Mouse (Mus musculus) thymus, postnatal 25 days (tissue): ENCODE results near the gene Tmcc3.
"Not testable (repeated sequence)": the region's sequence is repeated elsewhere in the genome, so short reads cannot be mapped to it uniquely, and the experiment has no call there.

Source experiments
- DNase-seq: peaks from one replicate; pipeline ENCODE4 v3.0.0; 2022

Gene Tmcc3

DNA sequence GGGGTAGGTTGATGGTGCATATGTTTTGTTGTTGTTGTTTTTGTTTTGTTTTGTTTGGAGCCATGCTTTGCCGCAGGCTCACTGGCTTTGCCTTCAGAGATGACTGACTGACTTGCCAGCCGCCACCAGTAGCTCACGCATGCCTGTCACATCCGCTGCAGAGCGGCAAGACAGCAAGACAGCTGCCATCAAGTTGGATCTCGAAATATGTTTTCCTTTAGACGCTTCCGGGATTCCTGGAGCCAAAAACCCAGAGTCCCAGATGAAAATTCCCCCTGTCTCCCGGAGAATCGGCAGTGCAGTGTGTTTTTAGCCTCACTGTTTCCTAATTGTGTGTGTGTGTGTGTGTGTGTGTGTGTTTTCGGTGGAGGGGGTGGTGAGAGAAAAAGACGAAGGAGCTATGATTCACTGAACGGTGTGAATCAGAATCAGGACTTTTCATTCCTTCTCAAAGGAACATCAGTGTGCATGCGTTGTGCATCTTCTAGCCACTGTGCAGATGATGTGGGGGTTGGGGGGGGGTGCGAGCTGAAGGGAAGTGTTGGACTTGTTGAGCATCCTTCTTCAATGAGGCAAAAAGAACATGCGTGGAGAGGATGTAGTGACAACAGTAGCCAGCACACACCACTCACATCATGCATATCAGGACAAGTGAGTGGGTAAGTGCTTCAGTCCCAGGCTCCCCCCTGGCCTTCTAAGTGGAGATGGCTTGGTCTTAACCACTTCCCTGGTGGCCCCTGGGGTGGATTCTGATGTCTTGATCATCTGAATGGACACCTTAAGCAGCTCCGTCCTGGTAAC is 208.8 kb downstream of the Tmcc3 start:
- DNase-seq, result no peak

DNA sequence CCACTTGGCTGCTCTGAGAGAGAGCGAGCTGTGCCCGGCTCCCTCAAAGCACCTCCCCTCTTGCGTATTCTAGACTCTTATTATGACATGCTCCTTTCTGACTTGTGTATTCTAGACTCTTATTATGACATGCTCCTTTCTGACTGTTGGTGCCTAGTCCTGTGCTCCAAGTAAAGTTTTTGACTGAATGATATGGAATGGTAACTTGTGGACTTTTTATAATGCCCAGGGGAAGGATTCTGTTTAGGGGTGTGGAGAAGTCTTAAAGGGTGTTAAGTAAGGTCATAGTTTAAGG is 209.3 kb downstream of the Tmcc3 start:
- no peak for DNase-seq

DNA sequence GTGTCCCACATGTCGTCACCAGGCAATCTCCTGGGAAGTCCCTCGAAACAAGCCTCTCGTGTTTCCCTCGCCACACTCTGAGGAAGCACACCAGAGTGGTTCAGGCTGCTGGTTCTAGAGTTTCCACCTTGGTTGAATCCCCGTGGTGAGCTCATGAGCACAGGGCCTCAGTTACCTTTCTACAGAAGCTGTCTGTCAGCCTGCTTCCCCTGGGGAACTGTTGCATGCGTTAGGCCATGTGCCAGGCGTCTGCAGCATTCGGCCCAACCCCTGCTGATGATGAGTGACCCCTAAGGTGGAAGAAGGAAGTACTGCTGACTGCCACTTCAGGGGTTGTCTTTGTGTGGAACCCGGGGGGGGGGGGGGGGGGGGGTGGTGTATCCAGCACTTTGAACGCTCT is 210.0 kb downstream of the Tmcc3 start:
- DNase-seq, result no peak

DNA sequence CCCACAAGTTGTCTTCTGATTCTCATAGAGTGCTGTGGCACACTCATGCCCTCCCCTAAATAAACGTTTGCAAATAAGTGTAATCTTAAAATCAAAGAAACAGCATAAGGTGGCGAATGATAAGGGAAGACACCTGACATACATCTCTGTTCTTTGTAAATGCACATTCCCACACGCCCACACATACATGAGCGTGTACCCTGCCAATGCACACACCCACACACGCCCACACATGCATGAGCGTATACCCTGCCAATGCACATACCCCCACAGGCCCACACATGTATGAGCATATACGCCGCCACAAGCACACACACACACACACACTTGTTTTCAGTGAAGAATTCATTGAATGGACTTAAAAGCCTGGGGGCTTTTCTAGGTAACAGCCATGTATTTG is 211.5 kb downstream of the Tmcc3 start:
- DNase-seq, result peak; percentile 61

DNA sequence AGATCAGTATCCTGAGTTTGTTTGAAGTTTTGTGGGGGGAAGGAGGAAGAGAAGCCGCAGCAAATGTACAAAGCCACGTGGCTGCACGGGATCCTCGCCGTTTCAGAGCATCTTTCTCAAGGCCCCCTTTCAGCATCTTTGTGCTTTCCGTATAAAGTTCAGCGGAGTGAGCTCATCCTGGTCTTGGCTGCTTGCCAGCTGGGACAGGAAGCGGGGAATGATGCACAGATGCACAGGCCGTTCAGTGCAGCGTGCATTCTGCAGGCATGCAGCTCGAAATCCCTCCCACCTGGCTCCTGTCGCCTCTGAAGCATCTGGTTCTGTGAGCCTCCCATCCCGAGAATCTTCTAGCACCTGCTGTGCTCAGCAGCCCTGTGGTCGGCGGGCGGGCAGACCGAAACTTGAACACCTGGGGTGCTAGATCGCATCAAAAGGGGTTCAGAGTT is 212.0 kb downstream of the Tmcc3 start:
- DNase-seq, result peak; percentile 82

DNA sequence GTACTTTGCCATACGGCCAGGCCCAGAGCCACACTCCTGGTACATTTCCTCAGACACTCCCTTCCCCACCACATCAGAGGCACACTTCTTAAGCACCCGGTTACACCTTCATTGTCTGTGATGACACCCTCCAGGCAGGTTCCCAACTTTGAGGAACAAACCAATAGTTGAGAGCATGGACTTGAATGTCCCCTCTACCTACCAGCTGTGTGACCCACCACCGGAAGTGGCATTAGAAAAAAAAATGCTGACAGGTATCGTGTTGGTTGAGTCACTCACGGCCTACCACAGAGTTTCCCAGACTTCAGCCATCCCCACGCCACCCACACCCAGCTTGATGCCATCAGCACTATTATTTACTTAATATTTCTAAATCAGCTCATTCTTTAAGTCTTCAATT is 213.2 kb downstream of the Tmcc3 start:
- DNase-seq, result peak; percentile 58

DNA sequence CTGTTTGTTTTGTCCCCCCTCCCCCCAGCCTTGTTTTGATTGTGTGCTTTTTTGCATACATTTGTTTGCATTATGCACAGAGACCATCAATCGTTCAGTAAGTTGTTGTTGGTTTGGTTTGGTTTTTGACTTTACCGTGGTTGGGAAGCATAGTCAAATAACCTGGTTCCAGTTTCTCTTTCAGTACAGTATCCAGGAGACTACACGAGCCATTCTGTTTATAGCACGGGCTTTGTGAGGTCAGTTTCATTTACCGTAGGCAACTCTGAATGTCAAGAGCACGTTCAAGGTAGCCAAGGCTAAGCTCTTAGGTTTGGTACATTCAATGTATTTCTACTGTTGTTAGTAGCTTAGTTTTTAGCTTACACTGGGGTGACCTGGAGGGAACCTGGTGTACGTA is 214.0 kb downstream of the Tmcc3 start:
- DNase-seq, result no peak

DNA sequence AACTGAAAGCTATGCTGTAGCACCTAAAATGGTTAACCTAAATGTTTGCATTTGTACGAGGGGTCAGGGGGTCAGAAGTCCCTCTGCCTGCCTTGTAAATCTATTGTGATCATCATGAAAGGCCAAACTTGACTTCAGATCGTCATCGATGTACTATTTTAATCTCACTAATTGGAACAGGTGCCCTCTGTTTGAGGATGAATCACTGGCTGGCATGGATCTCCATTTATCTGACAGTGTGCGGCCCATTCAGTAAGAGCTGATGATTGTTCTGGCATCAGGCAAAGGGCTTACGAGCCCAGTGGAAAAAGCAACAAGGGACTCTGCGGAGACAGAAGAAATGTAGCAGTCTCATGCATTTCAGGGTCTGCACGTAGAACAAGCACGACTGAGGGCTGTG is 215.1 kb downstream of the Tmcc3 start:
- no peak for DNase-seq

DNA sequence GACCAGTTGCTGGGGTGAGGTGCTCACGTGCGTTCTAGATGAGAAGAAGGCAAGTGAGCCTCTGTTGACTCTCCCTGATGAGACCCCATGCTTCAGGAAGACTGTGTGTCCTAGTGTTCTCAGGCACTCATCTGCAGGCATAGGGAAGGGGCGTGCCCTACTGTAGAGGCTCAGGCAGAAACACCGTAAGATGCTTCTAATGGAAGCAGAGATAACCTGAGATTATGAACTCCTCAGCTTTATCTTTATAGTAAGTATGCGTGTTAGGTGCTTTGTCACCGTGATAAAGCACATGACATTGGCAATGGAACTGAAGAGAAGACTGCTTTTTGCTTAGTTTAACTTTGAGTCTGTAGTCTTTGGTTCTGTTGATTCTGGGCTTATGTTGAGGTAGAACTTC is 215.5 kb downstream of the Tmcc3 start:
- no peak for DNase-seq

DNA sequence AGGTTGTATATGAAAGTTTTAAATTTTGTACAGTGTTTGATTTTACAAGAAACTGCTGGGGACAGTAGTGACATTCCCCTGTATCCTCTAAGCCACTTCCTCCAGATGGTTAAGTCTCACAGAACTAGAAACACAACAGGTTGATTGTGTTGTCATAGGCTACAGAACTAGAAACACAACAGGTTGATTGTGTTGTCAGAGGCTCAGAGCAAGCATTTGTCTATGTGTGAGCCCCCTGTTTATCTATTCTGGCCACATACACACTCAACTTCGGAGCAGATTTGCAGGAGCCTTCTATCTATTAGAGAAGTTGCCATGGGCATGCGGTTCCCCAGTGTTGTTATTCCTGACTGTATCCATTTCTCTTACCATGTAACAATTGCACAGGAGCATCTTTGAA is 218.3 kb downstream of the Tmcc3 start:
- DNase-seq, result no peak

DNA sequence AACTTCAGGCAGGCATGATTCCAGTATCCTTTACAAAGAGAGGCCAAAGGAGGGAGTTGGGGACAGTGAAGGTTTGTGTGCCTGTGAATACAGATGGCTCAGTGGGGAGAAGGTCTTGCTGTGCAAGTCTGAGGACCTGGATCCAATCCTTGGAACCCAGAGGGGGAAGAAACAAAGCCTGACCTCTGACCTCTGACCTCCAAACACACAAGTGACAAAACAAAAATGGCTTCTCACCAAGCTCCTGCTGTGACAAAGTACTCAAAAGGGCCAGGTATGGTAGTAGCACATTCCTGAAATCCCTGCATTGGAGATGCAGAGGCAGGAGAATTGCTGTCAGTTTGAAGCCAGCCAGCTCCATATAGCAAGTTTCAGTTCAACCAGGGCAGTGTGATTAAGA is 219.7 kb downstream of the Tmcc3 start:
- DNase-seq, result no peak

DNA sequence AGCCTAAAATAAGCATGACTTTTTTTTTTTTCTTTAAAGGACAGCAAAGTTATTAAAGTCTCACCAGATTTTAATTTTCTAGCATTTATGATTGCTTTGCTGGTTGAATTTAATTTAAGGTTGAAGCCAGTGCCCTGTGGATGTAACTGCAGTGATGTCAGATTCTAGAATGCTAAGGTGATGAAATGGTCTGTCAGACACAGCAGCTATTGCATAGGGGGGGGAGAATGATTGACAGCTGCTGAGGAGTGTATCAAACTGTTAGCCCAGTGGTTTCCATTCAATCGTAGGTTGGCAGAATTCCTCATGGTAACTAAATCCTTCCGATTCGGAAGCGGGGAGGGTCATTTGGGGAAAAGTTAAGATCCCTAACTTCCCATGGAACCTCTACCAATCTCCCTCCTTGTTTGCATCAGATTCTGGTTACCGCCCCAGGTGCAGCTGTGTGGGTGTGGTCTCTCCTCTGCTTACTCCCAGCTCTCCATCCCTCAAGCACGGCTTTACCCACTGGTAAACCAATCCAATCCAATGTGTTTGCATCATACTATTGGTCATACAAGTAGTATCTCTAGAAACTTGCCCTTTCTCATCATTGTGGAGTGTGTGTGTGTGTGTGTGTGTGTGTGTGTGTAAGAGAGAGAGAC is 221.5 kb downstream of the Tmcc3 start:
- DNase-seq, result no peak

DNA sequence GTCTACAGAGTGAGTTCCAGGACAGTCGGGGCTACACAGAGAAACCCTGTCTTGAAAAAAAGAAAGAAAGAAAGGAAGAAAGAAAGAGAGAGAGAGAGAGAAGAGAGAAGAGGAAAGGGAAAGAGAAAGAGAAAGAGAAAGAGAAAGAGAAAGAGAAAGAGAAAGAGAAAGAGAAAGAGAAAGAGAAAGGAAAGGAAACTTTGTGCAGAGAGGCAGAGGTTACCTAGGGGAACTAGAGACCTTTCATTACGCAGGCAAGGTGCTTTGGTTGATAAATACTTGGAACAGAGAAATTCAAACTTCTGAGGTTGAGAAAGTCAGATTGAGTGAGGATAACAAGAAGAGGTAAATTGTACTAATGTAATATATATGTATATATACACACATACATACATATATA is 226.9 kb downstream of the Tmcc3 start:
- DNase-seq, result not testable (repeated sequence)

DNA sequence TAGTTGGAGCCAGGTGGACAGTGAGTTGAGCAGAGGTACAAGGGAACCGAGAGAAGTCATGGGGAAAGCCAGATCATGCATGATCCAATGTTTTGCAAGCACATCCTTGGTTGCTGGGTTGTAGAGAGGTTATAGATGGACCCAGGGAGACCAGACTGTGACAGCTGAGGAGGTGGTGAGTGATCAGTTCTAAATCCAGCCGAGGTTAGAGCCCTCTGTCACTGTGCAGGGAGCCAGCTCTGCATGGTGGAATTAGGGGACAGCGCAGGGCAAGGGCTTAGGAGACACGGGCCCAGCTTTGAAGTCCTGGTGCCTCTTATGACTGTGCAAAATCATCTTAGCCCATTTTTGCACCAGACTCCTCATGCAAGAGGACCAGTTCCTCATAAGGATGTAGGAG is 228.5 kb downstream of the Tmcc3 start:
- no peak for DNase-seq

DNA sequence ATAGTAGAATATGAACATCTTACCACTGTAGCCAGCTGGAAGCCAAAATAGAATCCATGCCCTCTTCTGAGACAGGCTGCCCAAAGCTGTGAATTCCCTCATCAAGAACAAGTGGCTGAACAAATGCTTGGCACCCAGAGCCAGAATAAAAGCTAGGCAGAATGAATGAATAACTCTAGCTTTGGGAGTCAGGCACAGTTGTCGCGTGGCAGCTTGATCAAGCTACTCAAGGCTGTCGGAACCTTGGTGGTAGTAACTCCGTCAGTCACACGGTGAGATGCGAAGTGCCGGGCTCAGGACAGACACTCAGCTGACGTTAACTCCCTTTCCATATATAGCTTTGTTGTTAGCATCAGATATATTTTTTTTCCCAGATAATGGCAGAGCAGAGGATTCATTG is 232.2 kb downstream of the Tmcc3 start:
- no peak for DNase-seq

DNA sequence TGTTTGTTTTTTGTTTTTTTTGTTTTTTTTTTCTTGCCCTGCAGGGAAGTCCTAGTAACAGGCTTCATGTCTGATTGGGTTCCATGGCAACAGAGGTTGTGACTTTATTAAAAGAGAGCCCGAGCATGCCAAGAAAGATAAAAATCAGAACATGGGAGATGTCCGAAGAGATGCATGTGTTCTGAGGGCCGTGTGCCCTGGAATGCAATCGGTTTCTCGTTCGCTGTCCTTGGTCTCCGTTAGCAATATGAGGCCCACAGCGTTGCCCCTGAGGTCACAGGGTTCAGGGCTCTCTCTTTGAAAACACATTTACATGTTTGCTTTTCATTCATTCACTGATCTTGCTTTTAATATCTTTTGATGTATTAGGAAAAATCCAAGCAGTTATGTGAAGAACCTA is 233.1 kb downstream of the Tmcc3 start:
- DNase-seq, result no peak

DNA sequence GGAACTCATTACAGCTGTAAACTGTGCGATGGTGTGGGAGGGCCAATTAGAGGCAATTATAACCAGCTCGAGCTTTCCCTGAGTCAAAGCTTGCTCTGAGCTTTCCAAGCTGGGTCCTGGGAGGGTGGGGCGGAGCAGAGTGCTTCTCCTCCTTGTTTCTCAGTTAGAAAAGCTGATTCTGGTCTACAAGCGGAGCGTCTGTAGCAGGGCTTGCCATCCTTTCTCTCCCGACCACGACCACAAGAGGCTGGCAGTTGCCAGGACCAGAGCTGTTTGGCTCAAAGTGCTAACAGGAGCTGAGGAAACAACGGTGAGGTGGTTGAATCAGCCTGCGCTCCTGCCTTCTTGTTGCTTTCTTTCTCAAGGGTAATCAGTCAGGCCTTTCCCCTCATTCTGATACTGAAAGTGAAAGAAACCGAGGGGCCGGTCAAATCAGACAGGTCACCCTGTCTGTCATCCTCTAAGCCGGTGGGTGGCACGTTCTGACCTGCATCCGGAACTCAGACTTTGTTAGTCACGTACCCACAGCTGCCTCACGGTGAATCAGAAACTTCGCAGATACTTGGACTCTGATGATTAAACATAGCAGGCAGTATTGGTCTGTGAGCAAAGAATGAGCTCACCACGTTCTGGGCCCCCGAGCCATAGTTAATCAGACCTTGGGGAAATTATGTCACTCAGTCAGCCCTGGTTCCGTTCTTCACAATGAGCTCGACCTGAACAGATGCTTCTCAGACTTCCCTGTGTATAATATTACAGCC is 233.7 kb downstream of the Tmcc3 start:
- DNase-seq, result peak; percentile 29

DNA sequence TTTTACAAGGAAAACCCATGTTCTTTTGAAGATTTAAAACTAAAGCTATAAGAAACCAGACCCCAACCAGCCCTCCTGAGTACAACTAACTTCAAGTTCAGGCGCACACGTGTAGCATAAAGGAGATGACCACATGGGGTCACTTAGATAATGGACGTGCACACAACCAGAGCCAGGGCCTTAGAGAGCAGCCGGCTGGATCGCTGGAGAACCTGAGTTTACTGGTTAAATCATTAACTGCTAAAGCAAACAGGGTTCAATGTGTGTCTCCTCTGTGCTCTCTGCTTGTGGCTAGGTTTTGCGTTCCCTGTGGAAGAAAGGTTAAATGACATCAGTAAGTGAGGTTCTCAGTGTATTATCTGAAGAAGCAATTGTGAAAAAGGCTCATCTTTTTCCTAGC is 234.9 kb downstream of the Tmcc3 start:
- no peak for DNase-seq

DNA sequence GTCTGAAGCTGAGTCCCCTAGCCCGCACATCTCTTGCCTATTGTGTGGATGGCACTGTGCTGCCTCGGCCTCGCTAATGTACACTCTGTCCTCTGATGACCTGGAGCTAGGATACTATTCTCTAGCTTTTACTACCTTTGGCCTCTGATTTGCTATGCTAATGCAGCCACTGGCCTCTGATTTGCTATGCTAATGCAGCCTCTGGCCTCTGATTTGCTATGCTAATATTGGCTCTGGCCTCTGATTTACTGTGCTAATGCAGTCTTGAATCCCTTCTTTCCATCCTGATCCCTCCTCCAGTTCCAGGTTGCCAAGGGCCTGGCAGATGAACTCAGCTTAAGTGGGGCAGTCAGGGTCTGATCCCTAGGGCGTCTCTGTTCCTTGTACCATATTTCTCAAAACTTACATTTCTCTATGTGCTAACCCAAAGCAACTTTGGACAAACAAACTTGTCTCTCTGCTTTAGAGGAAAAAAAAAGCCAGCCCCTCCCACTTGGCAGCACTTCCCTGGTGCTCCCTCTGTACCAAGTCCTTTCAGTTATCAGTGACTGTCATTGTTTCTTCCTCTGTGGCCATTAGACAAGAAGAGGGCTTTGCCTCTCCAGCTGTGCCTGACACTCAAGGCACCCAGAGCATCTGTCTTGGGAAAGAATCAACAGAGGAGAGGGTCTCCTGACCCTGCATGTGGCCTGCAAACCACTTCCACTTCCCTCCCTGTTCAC is 237.9 kb downstream of the Tmcc3 start:
- DNase-seq, result no peak

DNA sequence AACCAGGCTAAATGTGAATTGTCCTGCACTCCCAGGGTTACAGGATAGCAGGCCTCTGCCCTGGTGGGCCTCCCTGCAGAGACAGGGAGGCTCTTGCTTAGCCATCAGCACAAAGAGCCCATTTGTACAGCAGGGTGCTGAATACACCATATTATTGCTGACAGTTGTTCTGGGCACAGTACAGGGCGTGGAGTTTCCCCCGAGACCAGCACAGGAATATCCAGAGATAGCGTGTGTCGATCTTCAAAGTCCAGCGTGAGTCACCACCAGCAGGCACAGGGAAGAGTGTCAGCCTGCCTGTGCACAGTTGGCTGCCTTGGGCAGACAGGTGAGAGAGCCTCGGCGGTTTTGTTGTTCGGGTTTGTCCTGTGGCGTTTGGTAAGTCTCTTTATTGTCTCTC is 238.9 kb downstream of the Tmcc3 start:
- no peak for DNase-seq

DNA sequence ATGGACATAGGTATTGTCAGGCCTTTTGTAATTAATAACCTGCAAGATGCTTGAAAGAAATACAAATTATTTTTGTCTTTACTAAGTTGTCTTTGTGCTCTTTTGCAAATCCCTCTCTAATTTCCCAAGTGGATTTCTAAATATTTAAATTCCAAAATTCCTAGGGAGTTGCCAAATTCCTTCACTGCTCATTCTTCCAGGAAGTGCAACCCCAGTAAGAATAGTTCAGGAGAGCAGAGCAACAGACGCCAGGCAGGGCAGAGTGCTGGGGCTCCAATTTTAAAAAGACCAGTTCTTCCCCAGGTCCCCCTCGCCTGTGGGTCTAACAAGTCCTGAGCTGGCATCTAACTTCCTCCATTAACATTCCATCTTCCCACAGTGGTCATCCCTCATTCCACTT is 239.3 kb downstream of the Tmcc3 start:
- DNase-seq, result no peak

DNA sequence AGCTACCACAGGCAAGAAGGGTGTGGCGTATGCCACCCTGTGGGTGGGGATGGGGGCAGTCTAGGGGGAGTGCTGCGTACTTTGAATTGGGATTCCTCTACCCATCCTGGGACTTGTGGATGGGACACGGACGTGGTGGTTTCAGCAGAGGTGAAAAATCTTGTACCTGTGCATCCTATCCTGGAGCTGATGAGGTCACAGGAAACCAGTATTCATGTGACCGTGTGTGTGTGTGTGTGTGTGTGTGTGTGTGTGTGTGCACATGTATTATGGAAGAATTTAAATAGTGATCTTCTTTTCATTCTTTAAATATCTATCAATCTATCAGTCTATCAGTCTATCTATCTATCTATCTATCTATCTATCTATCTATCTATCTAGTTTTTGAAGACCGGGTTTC is 239.8 kb downstream of the Tmcc3 start:
- no peak for DNase-seq

DNA sequence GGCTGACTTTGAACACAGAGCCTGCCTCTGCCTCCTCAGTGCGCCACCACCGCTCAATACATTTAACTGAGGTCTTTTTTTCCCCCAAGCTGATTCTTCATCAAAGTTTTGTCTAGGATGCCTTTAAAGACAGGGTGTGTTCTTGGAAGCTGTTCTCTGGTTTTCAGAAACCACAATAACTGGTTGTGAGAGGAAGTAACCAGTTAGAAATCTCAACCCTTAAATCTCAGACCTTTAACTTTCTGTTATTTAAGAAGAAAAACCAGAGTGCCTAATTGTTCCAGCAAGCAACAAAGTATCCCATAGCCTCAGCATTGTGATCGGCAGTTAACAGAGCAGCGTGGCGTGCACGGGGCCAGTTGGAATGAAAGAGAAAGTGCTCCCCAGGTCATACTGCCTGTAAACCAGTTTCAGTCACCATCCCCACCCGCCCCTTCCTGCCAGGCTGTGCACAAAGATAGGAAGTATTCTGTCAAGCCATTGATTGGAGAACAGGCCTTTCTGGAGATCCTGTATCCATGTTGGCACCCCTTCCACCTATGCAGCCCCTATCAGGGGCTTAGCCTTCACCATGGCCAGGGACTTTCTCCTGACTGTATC is 240.3 kb downstream of the Tmcc3 start:
- no peak for DNase-seq
